Comparison of ENCODE assay signal across 8 mouse cellular contexts in the genomic region with DNA sequence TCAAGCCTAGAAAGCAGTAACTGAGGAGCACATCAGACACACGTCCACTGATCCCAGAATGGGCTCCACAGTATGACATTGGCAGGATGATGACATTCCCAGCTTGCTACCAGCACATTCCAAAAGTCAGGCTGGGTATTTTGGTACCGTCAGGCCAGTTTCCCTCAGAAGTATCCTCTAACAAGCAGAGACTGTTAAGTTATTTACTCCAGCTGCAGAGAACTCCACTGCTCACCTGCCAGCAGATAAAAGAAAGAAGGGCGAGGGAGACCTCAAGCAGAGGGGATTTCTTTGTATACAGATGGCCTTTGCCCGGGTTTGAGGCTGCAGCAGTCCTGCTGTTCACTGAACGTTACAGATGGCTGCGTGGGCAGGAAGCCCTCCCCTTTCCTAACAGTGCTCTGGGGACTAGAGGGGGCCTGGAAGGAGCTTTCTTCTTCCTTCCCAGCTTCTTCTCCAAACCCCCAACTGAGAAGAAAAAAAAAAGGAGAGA.
A peak's percentile ranks its signal among the peaks of the same experiment; 100 is the strongest.
DNase-seq lines count a peak whose midpoint lies in the region; ATAC-seq and TF ChIP-seq lines count a peak whose summit lies in the region.

No protein-coding gene starts in this region.

- H3K4me2 ChIP-seq in midbrain, postnatal 0 days (ENCODE audit: low read depth, low read length, poor library complexity, severe bottlenecking): no peak overlapping the region
- H3K4me2 ChIP-seq in forebrain, embryonic 11.5 days (ENCODE audit: low read depth, low read length, severe bottlenecking): no peak overlapping the region
- H3K4me2 ChIP-seq in midbrain, embryonic 15.5 days: no peak overlapping the region

- no peak for TF ChIP-seq CTCF in midbrain, postnatal 0 days (IDR thresholded peaks at IDR 0.05)

- H3K27me3 ChIP-seq in midbrain, embryonic 10.5 days (ENCODE audit: low read depth, poor library complexity, severe bottlenecking): no peaks in the 10 kb centered on the region
- H3K27me3 ChIP-seq in midbrain, postnatal 0 days (ENCODE audit: insufficient read depth, low read length): no peaks in the 10 kb centered on the region
- no peaks in the 10 kb centered on the region for H3K27me3 ChIP-seq in forebrain, embryonic 11.5 days (ENCODE audit: control insufficient read depth, insufficient read depth, low read length)
- H3K27me3 ChIP-seq in midbrain, embryonic 15.5 days (replicated peaks): no peaks in the 10 kb centered on the region

- H3K36me3 ChIP-seq in midbrain, embryonic 10.5 days: no peaks in the 10 kb centered on the region
- H3K36me3 ChIP-seq in midbrain, postnatal 0 days (ENCODE audit: insufficient read depth, low read length): no peaks in the 10 kb centered on the region
- H3K36me3 ChIP-seq in forebrain, embryonic 11.5 days (ENCODE audit: control insufficient read depth, insufficient read depth, low read length): no peaks in the 10 kb centered on the region
- no peaks in the 10 kb centered on the region for H3K36me3 ChIP-seq in midbrain, embryonic 15.5 days (replicated peaks)

- no peak overlapping the region for H3K4me3 ChIP-seq in midbrain, embryonic 10.5 days
- no peak overlapping the region for H3K4me3 ChIP-seq in midbrain, postnatal 0 days (ENCODE audit: low read depth, low read length)
- H3K4me3 ChIP-seq in forebrain, embryonic 11.5 days (ENCODE audit: low read depth, low read length): no peak overlapping the region
- no peak overlapping the region for H3K4me3 ChIP-seq in midbrain, embryonic 15.5 days

- 4% methylated on average over 6 of the region's 6 CpGs for WGBS in midbrain, embryonic 10.5 days
- WGBS in midbrain, postnatal 0 days: 10% methylated on average over 6 of the region's 6 CpGs
- 5% methylated on average over 6 of the region's 6 CpGs for WGBS in forebrain, embryonic 11.5 days
- WGBS in midbrain, embryonic 15.5 days: 5% methylated on average over 6 of the region's 6 CpGs

- H3K9me3 ChIP-seq in midbrain, embryonic 10.5 days (replicated peaks): no peaks in the 10 kb centered on the region
- no peaks in the 10 kb centered on the region for H3K9me3 ChIP-seq in midbrain, postnatal 0 days (ENCODE audit: low read length)
- no peaks in the 10 kb centered on the region for H3K9me3 ChIP-seq in forebrain, embryonic 11.5 days (ENCODE audit: control insufficient read depth, low read length)
- H3K9me3 ChIP-seq in midbrain, embryonic 15.5 days: no peaks in the 10 kb centered on the region

- peak overlapping the region; percentile 71 for H3K27ac ChIP-seq in midbrain, embryonic 10.5 days (replicated peaks)
- no peak overlapping the region for H3K27ac ChIP-seq in midbrain, postnatal 0 days (ENCODE audit: low read depth, low read length)
- H3K27ac ChIP-seq in forebrain, embryonic 11.5 days (ENCODE audit: low read depth, low read length): no peak overlapping the region
- H3K27ac ChIP-seq in midbrain, embryonic 15.5 days: no peak overlapping the region

- no peak overlapping the region for H3K9ac ChIP-seq in midbrain, postnatal 0 days (replicated peaks; ENCODE audit: low read length, poor library complexity, severe bottlenecking)
- H3K9ac ChIP-seq in forebrain, embryonic 11.5 days (ENCODE audit: low read length): no peak overlapping the region; the same call in 1 of the 2 replicates
- H3K9ac ChIP-seq in midbrain, embryonic 15.5 days: no peak overlapping the region

- DNase-seq in midbrain, embryonic 10.5 days (ENCODE audit: low spot score): peak; percentile 25
- no peak for DNase-seq in midbrain, postnatal 0 days (ENCODE audit: low spot score)
- DNase-seq in forebrain, embryonic 11.5 days (ENCODE audit: low spot score): peak; percentile 49
- peak; percentile 37 to 45 for DNase-seq in heart, postnatal 14 days
- no peak for DNase-seq in left cerebral cortex, adult 18-20 months (ENCODE audit: low spot score in 2 of 2)
- DNase-seq in adrenal gland, adult 8-10 months: no peak
- DNase-seq in urinary bladder, postnatal 4 days (ENCODE audit: low spot score in 2 of 2): no peak

- no peak for ATAC-seq in midbrain, postnatal 0 days (ENCODE audit: low FRiP score)
- 0 out of 2 replicates have a peak, but pooled peaks have one; percentile 56 for ATAC-seq in forebrain, embryonic 11.5 days (replicated peaks; ENCODE audit: low FRiP score)
- peak; percentile 76 for ATAC-seq in midbrain, embryonic 15.5 days (replicated peaks)

- peaks cover 8% of the 10 kb centered on the region for H3K4me1 ChIP-seq in midbrain, embryonic 10.5 days
- H3K4me1 ChIP-seq in midbrain, postnatal 0 days (ENCODE audit: insufficient read depth, low read length): no peaks in the 10 kb centered on the region
- no peaks in the 10 kb centered on the region for H3K4me1 ChIP-seq in forebrain, embryonic 11.5 days (replicated peaks; ENCODE audit: control insufficient read depth, insufficient read depth, low read length)
- H3K4me1 ChIP-seq in midbrain, embryonic 15.5 days: no peaks in the 10 kb centered on the region; the same call in 1 of the 2 replicates

- intact Hi-C loops in heart, postnatal 14 days (cut with DNase I): loop anchor here (5.0 kb wide), 1 partner anchor 79 kb away; no protein-coding TSS in a partner anchor

Comparison
In these comparisons a context has a peak if more than half of its experiments do, and no peak if none do; other contexts are left out.
1. DNase-seq: peak in midbrain, embryonic 10.5 days (single experiment), forebrain, embryonic 11.5 days (single experiment) and heart, postnatal 14 days (2 of 2); none in midbrain, postnatal 0 days (single experiment), left cerebral cortex, adult 18-20 months (0 of 2), adrenal gland, adult 8-10 months (single experiment) and urinary bladder, postnatal 4 days (0 of 2).